ENCODE assay signal across 8 mouse cellular contexts in the genomic region with DNA sequence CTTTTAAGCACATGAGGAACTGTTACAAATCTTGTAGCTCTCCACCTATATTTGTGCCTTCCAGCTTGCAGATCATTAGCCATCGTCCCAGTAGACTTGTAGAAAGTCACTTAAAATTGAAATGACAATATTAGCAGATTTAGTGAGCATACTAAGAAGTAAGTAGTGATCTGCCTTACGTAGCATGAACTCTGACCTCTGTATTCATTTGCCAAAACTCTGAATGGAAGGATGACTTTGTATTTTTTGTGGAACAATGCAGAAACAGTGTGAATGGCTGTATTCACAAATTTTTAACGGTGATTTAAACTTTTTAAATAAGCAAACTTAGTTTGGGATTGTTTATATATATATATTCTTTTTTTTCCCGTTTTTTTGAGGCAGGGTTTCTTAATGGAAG. TPM values are rescaled to one million over a fixed set of nuclear protein-coding genes. Genes with fewer than 3 reads are reported as not detected.
DNase-seq lines count a peak whose midpoint lies in the region; ATAC-seq and TF ChIP-seq lines count a peak whose summit lies in the region.

No protein-coding gene starts in this region.

- no peak for TF ChIP-seq CTCF in E14TG2a.4 (conservative IDR thresholded peaks at IDR 0.05; ENCODE audit: low read length)

- no peaks in the 10 kb centered on the region for H3K27me3 ChIP-seq in heart, embryonic 10.5 days (ENCODE audit: insufficient read depth, poor library complexity, severe bottlenecking)
- no peaks in the 10 kb centered on the region for H3K27me3 ChIP-seq in E14TG2a.4 (ENCODE audit: insufficient read depth, low read length)
- H3K27me3 ChIP-seq in heart, embryonic 16.5 days (ENCODE audit: control insufficient read depth, insufficient read depth, low read length) = no peaks in the 10 kb centered on the region
- no peaks in the 10 kb centered on the region for H3K27me3 ChIP-seq in liver, embryonic 16.5 days (ENCODE audit: control insufficient read depth, insufficient read depth, low read depth, low read length)

- peak overlapping the region; percentile 68 for H3K4me2 ChIP-seq in heart, embryonic 16.5 days (ENCODE audit: low read depth, low read length)
- peak overlapping the region; percentile 76 for H3K4me2 ChIP-seq in liver, embryonic 16.5 days (ENCODE audit: low read depth, low read length)

- H3K36me3 ChIP-seq in heart, embryonic 10.5 days = peaks cover 3% of the 10 kb centered on the region; the same call in 1 of the 2 replicates
- peaks cover 22% of the 10 kb centered on the region for H3K36me3 ChIP-seq in E14TG2a.4 (ENCODE audit: insufficient read depth, low read length)
- no peaks in the 10 kb centered on the region for H3K36me3 ChIP-seq in heart, embryonic 16.5 days (ENCODE audit: control insufficient read depth, insufficient read depth)
- H3K36me3 ChIP-seq in liver, embryonic 16.5 days (ENCODE audit: control insufficient read depth, insufficient read depth) = no peaks in the 10 kb centered on the region

- H3K4me3 ChIP-seq in heart, embryonic 10.5 days = peak overlapping the region; percentile 97
- H3K4me3 ChIP-seq in E14TG2a.4 (replicated peaks; ENCODE audit: low read length) = peak overlapping the region; percentile 95
- peak overlapping the region; percentile 35 for H3K4me3 ChIP-seq in heart, embryonic 16.5 days (ENCODE audit: low read length)
- peak overlapping the region; percentile 48 for H3K4me3 ChIP-seq in liver, embryonic 16.5 days (ENCODE audit: low read depth, low read length)

- no peaks in the 10 kb centered on the region for H3K9me3 ChIP-seq in heart, embryonic 10.5 days
- no peaks in the 10 kb centered on the region for H3K9me3 ChIP-seq in E14TG2a.4 (ENCODE audit: low read length)
- no peaks in the 10 kb centered on the region for H3K9me3 ChIP-seq in heart, embryonic 16.5 days (replicated peaks; ENCODE audit: control insufficient read depth, low read length)
- no peaks in the 10 kb centered on the region for H3K9me3 ChIP-seq in liver, embryonic 16.5 days (replicated peaks; ENCODE audit: control insufficient read depth, low read length)

- no peak overlapping the region for H3K27ac ChIP-seq in heart, embryonic 10.5 days
- no peak overlapping the region for H3K27ac ChIP-seq in heart, embryonic 16.5 days (ENCODE audit: low read length)
- no peak overlapping the region for H3K27ac ChIP-seq in liver, embryonic 16.5 days (ENCODE audit: low read length)

- peaks cover 23% of the 10 kb centered on the region for H3K4me1 ChIP-seq in heart, embryonic 10.5 days
- H3K4me1 ChIP-seq in E14TG2a.4 (replicated peaks; ENCODE audit: low read depth, low read length) = peaks cover 79% of the 10 kb centered on the region
- H3K4me1 ChIP-seq in heart, embryonic 16.5 days (ENCODE audit: control insufficient read depth, insufficient read depth, low read length) = peaks cover 16% of the 10 kb centered on the region
- H3K4me1 ChIP-seq in liver, embryonic 16.5 days (ENCODE audit: control insufficient read depth, low read depth, low read length) = peaks cover 16% of the 10 kb centered on the region

- H3K9ac ChIP-seq in heart, embryonic 16.5 days (ENCODE audit: low read length) = peak overlapping the region; percentile 57
- peak overlapping the region; percentile 51 for H3K9ac ChIP-seq in liver, embryonic 16.5 days (ENCODE audit: low read depth, low read length)

- no peak for ATAC-seq in heart, embryonic 16.5 days (replicated peaks; ENCODE audit: extremely low read depth, insufficient read depth, low FRiP score)
- no peak for ATAC-seq in liver, embryonic 16.5 days (ENCODE audit: low read depth)

- no peak for DNase-seq in heart, embryonic 10.5 days (ENCODE audit: low spot score)
- no peak for DNase-seq in heart, adult 18-20 months
- no peak for DNase-seq in right cerebral cortex, adult 18-20 months
- DNase-seq in urinary bladder, postnatal 10 days (ENCODE audit: low spot score) = no peak
- DNase-seq in cerebellum, adult 8-10 months = no peak

- 58% methylated on average over 4 of the region's 4 CpGs for WGBS in heart, embryonic 10.5 days
- 47% methylated on average over 4 of the region's 4 CpGs for WGBS in heart, embryonic 16.5 days
- WGBS in liver, embryonic 16.5 days (ENCODE audit: insufficient replicate concordance) = 25% methylated on average over 4 of the region's 4 CpGs

RNA-seq across cellular contexts. Expression of a gene that starts 1.8 kb away (rescaled TPM):
- 170 and 199 TPM in 2 replicates for polyA plus RNA-seq in heart, embryonic 10.5 days (2016; fragmentation: Nextera tagmentation; extraction: Ambion mirVana)
- total RNA-seq in heart, adult 18-20 months (2021) = 10 to 100 TPM; 62.9 to 64.2 TPM
- 117 and 132 TPM in 2 replicates for polyA plus RNA-seq in heart, embryonic 16.5 days (2015; fragmentation: Nextera tagmentation; extraction: Ambion mirVana)
- polyA plus RNA-seq in liver, embryonic 16.5 days (2015; fragmentation: Nextera tagmentation; extraction: Ambion mirVana) = 64.6 and 68.9 TPM in 2 replicates

RNA-seq across cellular contexts. Expression of a gene that starts 1.8 kb away (rescaled TPM):
- polyA plus RNA-seq in heart, embryonic 10.5 days (2016; fragmentation: Nextera tagmentation; extraction: Ambion mirVana) = 99.0 and 106 TPM in 2 replicates
- 100 to 1,000 TPM in 1 of 2 experiments, 10 to 100 TPM in 1; 94.3 to 101 TPM for total RNA-seq in heart, adult 18-20 months (2021)
- 116 and 141 TPM in 2 replicates for polyA plus RNA-seq in heart, embryonic 16.5 days (2015; fragmentation: Nextera tagmentation; extraction: Ambion mirVana)
- polyA plus RNA-seq in liver, embryonic 16.5 days (2015; fragmentation: Nextera tagmentation; extraction: Ambion mirVana) = 52.8 and 57.8 TPM in 2 replicates

RNA-seq across cellular contexts. Expression of a gene that starts 46.2 kb away (rescaled TPM):
- polyA plus RNA-seq in heart, embryonic 10.5 days (2016; fragmentation: Nextera tagmentation; extraction: Ambion mirVana) = not detected in 2 replicates
- total RNA-seq in heart, adult 18-20 months (2021) = 1 to 10 TPM in 1 of 2 experiments, not detected in 1; 4.0 TPM
- 0.91 and 2.3 TPM in 2 replicates for polyA plus RNA-seq in heart, embryonic 16.5 days (2015; fragmentation: Nextera tagmentation; extraction: Ambion mirVana)
- not detected in 2 replicates for polyA plus RNA-seq in liver, embryonic 16.5 days (2015; fragmentation: Nextera tagmentation; extraction: Ambion mirVana)

Comparison
In these comparisons a context has a peak if more than half of its experiments do, and no peak if none do; other contexts are left out.
1. H3K4me3 ChIP-seq: peak in every context shown above with its lines; median percentile 97 in heart, embryonic 10.5 days; 95 in E14TG2a.4; 48 in liver, embryonic 16.5 days; 35 in heart, embryonic 16.5 days.